Mouse (Mus musculus) forebrain, embryonic 14.5 days (tissue): Measurements from ENCODE around the gene Bbc3. TPM values are rescaled to one million over a fixed set of nuclear protein-coding genes. Genes with fewer than 3 reads are reported as not detected.
A peak's percentile ranks its signal among the peaks of the same experiment; 100 is the strongest.

ENCODE experiments used
- ATAC-seq: fragments of 200-750 bp; cut with Nextera tagmentation; 2 replicates; pipeline ENCODE4 v1.8.0; 2017; ENCODE audit warnings: mild to moderate bottlenecking, moderate library complexity
- DNase-seq: peaks from one replicate; pipeline ENCODE4 v3.0.0-alpha.2; 2015; ENCODE audit warnings: low spot score
- H3K27ac ChIP-seq: fragments of 300-500 bp; sonication (generic); 2 replicates; pipeline ENCODE4 v1.5.1; 2014; ENCODE audit warnings: low read depth, mild to moderate bottlenecking, control low read depth, low read length, moderate library complexity
- H3K27me3 ChIP-seq: fragments of 300-500 bp; sonication (generic); replicated peaks from 2 replicates; pipeline ENCODE4 v1.6.1; 2014; ENCODE audit warnings: low read length, control low read depth, mixed read lengths; ENCODE audit not compliant: control insufficient read depth, insufficient read depth
- H3K36me3 ChIP-seq: fragments of 300-500 bp; sonication (generic); 2 replicates; pipeline ENCODE4 v1.6.1; 2014; ENCODE audit warnings: low read length, control low read depth; ENCODE audit not compliant: control insufficient read depth, insufficient read depth
- H3K4me1 ChIP-seq: fragments of 300-500 bp; sonication (generic); 2 replicates; pipeline ENCODE4 v1.6.1; 2014; ENCODE audit warnings: antibody characterized with exemption, low read length, control low read depth; ENCODE audit not compliant: control insufficient read depth, insufficient read depth
- H3K4me2 ChIP-seq: fragments of 300-500 bp; sonication (generic); 2 replicates; pipeline ENCODE4 v1.6.1; 2014; ENCODE audit warnings: mild to moderate bottlenecking, control low read depth, low read length
- H3K4me3 ChIP-seq: fragments of 300-500 bp; sonication (generic); 2 replicates; pipeline ENCODE4 v1.5.1; 2014; ENCODE audit warnings: low read depth, low read length, control low read depth
- H3K9ac ChIP-seq: fragments of 300-500 bp; sonication (generic); 2 replicates; pipeline ENCODE4 v1.6.1; 2014; ENCODE audit warnings: mild to moderate bottlenecking, low read length, control low read depth, moderate library complexity
- H3K9me3 ChIP-seq: fragments of 300-500 bp; sonication (generic); replicated peaks from 2 replicates; pipeline ENCODE4 v1.6.1; 2016; ENCODE audit warnings: low read length, control low read depth, mixed read lengths; ENCODE audit not compliant: control insufficient read depth
- whole genome bisulfite sequencing: fragments of 180-500 bp; shearing (Covaris S2); extraction: QIAGEN DNeasy Blood & Tissue Kit; methylation state at CpG from one replicate; pipeline ENCODE4 v1.1.7; 2014; 5-methylcytosine and 5-hydroxymethylcytosine counted together
- polyA plus RNA-seq: library from polyadenylated mRNA; unstranded; fragments of >200 nt; fragmentation: Nextera tagmentation; extraction: Ambion mirVana; gene quantifications from 2 replicates; pipeline ENCODE4 v1.2.1, GENCODE M21; 2014

Gene Bbc3
- polyA plus RNA-seq, 1 experiment from 2014 or later = 11.0 TPM

DNA sequence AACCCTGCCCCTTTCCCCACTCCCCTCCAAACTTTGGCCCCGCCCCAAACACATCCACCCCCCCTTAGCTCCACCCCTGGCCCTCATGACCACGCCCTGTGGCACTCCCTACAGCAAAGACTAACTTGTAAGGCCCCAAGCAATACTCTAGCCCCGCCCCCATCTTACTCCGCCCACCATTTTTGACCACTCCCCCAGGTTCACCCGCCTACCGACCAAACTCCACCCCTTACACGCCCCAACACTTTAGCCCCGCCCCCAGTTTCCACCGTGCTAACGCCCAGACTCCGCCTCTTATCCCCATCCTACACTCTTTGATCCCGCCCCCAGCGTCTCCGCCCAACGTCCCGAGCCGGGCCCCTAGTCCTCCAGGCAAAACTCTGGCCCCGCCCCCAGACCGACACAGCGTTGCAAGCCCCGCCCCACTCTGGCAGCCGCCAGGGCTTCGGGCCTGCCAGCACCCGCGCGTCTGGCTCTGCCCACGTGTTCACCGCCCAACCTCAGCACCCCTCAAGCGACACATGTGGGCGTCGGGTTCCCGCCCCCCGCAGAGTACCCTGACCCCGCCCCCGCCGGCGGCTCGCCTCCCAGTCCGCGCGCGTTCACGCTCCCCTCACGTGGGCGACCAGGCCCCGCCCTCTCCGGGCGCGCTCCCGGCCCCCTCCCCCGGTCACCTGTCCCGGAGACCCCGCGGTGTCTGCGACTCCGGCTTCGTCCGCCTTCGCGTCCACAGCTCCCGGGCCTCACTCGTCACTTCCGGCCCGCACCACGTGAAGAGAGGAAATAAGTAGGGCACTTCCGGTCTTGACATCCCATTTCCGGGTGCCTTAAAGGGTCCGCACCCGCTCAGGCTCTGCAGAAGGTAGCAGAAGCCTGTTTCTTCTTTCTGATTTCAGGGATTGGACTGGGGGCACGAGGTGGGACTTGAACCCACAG, 21.9 kb upstream of the Bbc3 start, which contains the start of gene Ccdc9:
TSS of gene Ccdc9 (minus strand) at position 770 of the 936 bp plus-strand sequence.
- ATAC-seq (peak; percentile 95), DNase-seq (peak; percentile 98)
- Histone ChIP-seq H3K4me1 (peaks cover 4% of the 10 kb centered on the region; the same call in 1 of the 2 replicates), H3K4me3 (peak within 1 kb of the TSS; percentile 68), H3K9me3 (no peaks in the 10 kb centered on the region), H3K27me3 (no peaks in the 10 kb centered on the region), H3K4me2 (peak within 1 kb of the TSS; percentile 49), H3K27ac (peak within 1 kb of the TSS; percentile 94), H3K36me3 (peaks cover 29% of the 10 kb centered on the region), H3K9ac (peak within 1 kb of the TSS; percentile 72)
- 1% methylated on average over 70 of the region's 70 CpGs for WGBS

DNA sequence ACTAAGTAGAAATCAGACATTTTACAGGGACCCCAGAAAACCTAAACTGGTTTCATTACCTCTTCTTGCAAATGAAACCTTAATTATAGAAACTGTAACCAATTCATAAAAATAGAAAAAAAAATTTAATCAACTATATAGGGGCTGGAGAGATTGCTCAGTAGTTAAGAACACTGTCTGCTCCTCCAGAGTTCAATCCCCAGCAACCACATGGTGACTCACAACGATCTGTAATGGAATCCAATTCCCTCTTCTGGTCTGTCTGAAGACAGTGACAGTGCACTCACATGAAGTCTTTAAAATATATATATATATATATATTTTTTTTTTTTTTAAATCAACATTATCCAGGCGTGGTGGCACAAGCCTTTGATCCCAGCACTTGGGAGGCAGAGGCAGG, 21.2 kb upstream of the Bbc3 start:
- no peak overlapping the region for H3K27ac ChIP-seq
- H3K4me1 ChIP-seq = peaks cover 4% of the 10 kb centered on the region; the same call in 1 of the 2 replicates
- ATAC-seq = no peak
- 87% methylated on average over 2 of the region's 2 CpGs for WGBS
- H3K4me2 ChIP-seq = peak overlapping the region; percentile 49
- H3K36me3 ChIP-seq = peaks cover 22% of the 10 kb centered on the region
- no peak for DNase-seq
- no peaks in the 10 kb centered on the region for H3K27me3 ChIP-seq
- no peaks in the 10 kb centered on the region for H3K9me3 ChIP-seq
- H3K4me3 ChIP-seq = peak overlapping the region; percentile 68
- H3K9ac ChIP-seq = peak overlapping the region; percentile 72

DNA sequence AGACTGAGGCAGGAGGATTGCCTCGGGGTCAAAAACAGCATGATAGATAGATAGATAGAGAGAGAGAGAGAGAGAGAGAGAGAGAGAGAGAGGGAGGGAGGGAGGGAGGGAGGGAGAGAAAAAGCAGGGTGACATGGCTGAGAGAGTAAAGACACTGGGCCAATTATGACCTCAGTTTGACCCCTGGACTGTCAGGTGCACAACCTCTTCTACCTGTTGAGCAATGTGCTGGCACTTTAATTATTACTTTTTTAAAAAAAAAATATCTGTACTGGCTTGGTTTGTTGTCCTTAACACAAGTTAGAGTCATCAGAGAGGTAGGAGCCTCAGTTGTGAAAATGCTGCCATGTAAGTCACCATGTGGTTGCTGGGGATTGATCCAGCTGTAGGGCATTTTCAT, 20.4 kb upstream of the Bbc3 start:
- H3K4me2 ChIP-seq = no peak overlapping the region
- no peak overlapping the region for H3K27ac ChIP-seq
- peaks cover 14% of the 10 kb centered on the region for H3K36me3 ChIP-seq
- no peaks in the 10 kb centered on the region for H3K27me3 ChIP-seq
- peaks cover 4% of the 10 kb centered on the region; the same call in 1 of the 2 replicates for H3K4me1 ChIP-seq
- ATAC-seq = no peak
- no peak for DNase-seq
- no peaks in the 10 kb centered on the region for H3K9me3 ChIP-seq
- H3K4me3 ChIP-seq = no peak overlapping the region
- WGBS = 71% methylated on average over 1 of the region's 1 CpGs
- no peak overlapping the region for H3K9ac ChIP-seq

DNA sequence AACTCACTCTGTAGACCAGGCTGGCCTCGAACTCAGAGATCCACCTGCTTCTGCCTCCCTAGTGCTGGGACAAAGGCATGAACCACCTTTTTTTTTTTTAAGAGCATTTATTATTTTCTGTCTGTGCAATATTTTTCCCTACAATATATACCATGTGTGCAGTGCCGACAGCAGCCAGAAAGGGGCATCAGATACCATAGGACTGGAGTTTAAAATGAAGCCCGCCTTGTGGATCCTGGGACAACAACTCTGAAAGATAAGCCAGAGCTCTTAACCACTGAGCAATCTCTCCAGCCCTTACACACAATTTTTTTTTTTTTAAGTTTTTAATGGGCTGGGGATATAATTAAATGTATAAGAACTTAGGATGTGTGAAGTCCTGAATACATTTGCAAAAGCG, 13.8 kb upstream of the Bbc3 start:
- Histone ChIP-seq H3K27me3 (no peaks in the 10 kb centered on the region), H3K9ac (no peak overlapping the region), H3K9me3 (no peaks in the 10 kb centered on the region), H3K27ac (no peak overlapping the region), H3K4me3 (no peak overlapping the region), H3K4me2 (peak overlapping the region; percentile 76; the same call in 1 of the 2 replicates), H3K36me3 (no peaks in the 10 kb centered on the region), H3K4me1 (peaks cover 4% of the 10 kb centered on the region; the same call in 1 of the 2 replicates)
- ATAC-seq = peak; percentile 35
- 26% methylated on average over 4 of the region's 4 CpGs for WGBS
- peak; percentile 73 for DNase-seq

DNA sequence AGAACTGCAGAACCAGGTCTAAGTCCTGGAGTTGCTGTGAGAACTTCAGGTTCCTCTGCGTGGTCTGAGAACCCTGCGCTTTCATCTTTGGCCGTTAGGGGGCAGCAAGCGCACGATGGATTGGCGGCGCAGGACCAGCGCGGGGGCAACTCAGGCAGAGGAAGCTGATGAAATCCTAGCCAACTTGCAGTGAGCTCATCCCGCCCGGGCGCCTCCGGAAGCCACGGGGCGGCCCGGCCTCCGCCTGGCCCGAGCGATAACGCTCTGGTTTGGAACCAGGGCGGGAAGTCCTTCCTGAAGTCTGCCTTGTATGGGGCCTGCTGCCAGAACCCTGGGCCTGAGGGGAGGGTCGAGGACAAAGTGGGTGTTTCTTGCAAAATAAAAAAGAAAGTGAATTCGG, 13.4 kb upstream of the Bbc3 start:
- H3K4me3 ChIP-seq = peak overlapping the region; percentile 45
- DNase-seq = peak; percentile 94
- ATAC-seq = peak; percentile 71
- peak overlapping the region; percentile 60 for H3K9ac ChIP-seq
- H3K27me3 ChIP-seq = no peaks in the 10 kb centered on the region
- peak overlapping the region; percentile 76 for H3K4me2 ChIP-seq
- H3K4me1 ChIP-seq = peaks cover 4% of the 10 kb centered on the region; the same call in 1 of the 2 replicates
- no peaks in the 10 kb centered on the region for H3K36me3 ChIP-seq
- under 1% methylated on average over 23 of the region's 23 CpGs for WGBS
- peak overlapping the region; percentile 78 for H3K27ac ChIP-seq
- no peaks in the 10 kb centered on the region for H3K9me3 ChIP-seq

DNA sequence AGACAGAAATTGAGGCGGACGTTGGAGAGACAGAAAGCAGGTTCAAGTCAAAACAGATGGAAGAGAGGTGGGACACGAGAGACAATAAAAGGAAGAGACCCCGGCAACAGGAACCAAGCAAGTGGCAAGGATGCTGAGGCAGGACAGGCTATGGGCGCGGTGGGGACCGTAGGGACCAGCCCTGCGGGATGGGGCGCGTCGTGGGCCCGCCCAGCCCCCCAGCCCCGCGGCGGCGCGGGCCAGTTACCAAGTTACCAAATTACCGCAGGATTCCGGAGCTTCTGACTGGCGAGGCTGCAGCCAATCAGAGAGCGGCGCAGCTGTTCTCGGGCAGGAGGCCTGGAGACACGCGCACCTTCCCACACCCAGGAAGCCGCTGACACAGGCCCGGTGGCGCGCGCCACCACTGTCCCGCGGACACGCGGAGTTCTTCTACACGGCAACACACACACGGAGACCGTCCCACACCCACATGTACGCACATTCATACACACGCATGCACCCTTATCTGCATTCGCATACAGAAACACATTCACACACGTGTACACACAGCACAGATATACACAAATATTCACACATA, 12.8 kb upstream of the Bbc3 start:
- H3K36me3 ChIP-seq = no peaks in the 10 kb centered on the region
- H3K4me1 ChIP-seq = peaks cover 6% of the 10 kb centered on the region; the same call in 1 of the 2 replicates
- peak overlapping the region; percentile 45 for H3K4me3 ChIP-seq
- ATAC-seq (peak; percentile 49), DNase-seq (peak; percentile 84)
- H3K27me3 ChIP-seq = no peaks in the 10 kb centered on the region
- WGBS = 2% methylated on average over 40 of the region's 41 CpGs
- H3K9me3 ChIP-seq = no peaks in the 10 kb centered on the region
- H3K27ac ChIP-seq = peak overlapping the region; percentile 78
- H3K9ac ChIP-seq = peak overlapping the region; percentile 60
- H3K4me2 ChIP-seq = peak overlapping the region; percentile 76

DNA sequence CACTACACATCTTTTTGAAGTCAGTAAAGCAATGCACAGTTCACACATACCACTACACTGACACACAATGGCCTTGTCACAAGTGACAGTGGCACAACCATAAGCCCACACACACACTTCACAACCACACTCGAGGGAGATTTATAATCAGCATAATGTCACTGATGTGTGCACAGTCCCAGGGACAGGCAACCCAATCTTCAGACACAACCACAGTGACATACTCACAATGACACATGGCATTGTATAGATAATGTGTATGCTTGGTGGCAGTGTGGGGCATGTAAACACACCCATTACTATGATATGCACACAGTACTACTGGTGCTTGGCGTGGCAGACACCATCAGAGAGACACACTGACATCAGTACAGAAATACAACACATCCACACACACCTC, 12.0 kb upstream of the Bbc3 start:
- H3K4me1 ChIP-seq = peaks cover 6% of the 10 kb centered on the region; the same call in 1 of the 2 replicates
- H3K4me2 ChIP-seq = peak overlapping the region; percentile 76
- no peak for ATAC-seq
- H3K36me3 ChIP-seq = no peaks in the 10 kb centered on the region
- H3K27ac ChIP-seq = no peak overlapping the region
- H3K4me3 ChIP-seq = no peak overlapping the region
- no peaks in the 10 kb centered on the region for H3K27me3 ChIP-seq
- H3K9ac ChIP-seq = no peak overlapping the region; the same call in 1 of the 2 replicates
- DNase-seq = no peak
- 35% methylated on average over 2 of the region's 2 CpGs for WGBS
- no peaks in the 10 kb centered on the region for H3K9me3 ChIP-seq

DNA sequence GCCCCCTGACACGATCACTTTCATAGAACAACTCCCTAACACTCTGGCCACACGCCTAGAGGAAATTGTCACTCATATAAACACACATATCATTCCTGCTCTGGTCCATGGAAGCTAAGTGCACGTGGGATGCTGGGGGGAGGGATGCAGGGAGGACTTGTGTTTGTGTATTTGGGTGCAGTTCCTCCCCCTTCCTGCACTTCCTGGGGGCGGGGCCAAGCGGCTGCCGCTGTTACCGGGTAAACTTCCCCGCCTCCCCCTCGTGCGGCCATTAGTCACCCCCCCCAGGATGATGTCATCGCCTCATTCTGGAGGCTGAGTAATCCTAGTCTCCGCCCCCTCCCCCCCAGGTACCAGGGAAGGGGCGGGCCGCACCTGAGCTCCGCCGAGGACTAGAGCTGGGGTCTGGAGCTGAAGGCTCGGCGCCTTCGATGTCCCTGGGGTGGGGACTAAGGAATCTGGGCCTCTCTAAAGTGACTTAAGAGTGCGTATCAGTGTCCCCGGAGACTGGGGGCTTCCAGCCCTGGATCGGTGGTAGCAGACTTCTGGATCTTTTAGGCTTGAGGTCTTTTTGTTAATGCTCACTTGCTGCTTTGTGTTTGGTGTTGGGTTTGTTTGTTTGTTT, 11.3 kb upstream of the Bbc3 start:
- Histone ChIP-seq H3K27ac (peak overlapping the region; percentile 62; the same call in 1 of the 2 replicates), H3K4me2 (peak overlapping the region; percentile 59), H3K4me3 (peak overlapping the region; percentile 26), H3K9me3 (no peaks in the 10 kb centered on the region), H3K36me3 (no peaks in the 10 kb centered on the region), H3K27me3 (no peaks in the 10 kb centered on the region), H3K9ac (peak overlapping the region; percentile 43), H3K4me1 (peaks cover 6% of the 10 kb centered on the region; the same call in 1 of the 2 replicates)
- no peak for ATAC-seq
- DNase-seq = peak; percentile 88
- WGBS = under 1% methylated on average over 20 of the region's 22 CpGs
